Mouse (Mus musculus) intestine, postnatal 0 days (tissue): ENCODE results near the gene Gm44502. TPM values are rescaled to one million over a fixed set of nuclear protein-coding genes. Genes with fewer than 3 reads are reported as not detected.

Experiments
- ATAC-seq: fragments of 200-750 bp; cut with Nextera tagmentation; 2 replicates; pipeline ENCODE4 v1.8.0; 2017; ENCODE audit warnings: mild to moderate bottlenecking, moderate TSS enrichment, moderate library complexity
- H3K27ac ChIP-seq: fragments of 300-500 bp; sonication (generic); 2 replicates; pipeline ENCODE4 v1.5.1; 2014; ENCODE audit warnings: mild to moderate bottlenecking, low read depth, low read length, moderate library complexity
- H3K27me3 ChIP-seq: fragments of 300-500 bp; sonication (generic); replicated peaks from 2 replicates; pipeline ENCODE4 v1.6.1; 2014; ENCODE audit warnings: low read length, mixed read lengths; ENCODE audit not compliant: control insufficient read depth, insufficient read depth
- H3K36me3 ChIP-seq: fragments of 300-500 bp; sonication (generic); 2 replicates; pipeline ENCODE4 v1.6.1; 2014; ENCODE audit warnings: mild to moderate bottlenecking, moderate library complexity; ENCODE audit not compliant: control insufficient read depth, insufficient read depth
- H3K4me1 ChIP-seq: fragments of 300-500 bp; sonication (generic); replicated peaks from 2 replicates; pipeline ENCODE4 v1.6.1; 2014; ENCODE audit warnings: antibody characterized with exemption, low read length, mixed read lengths; ENCODE audit not compliant: control insufficient read depth, insufficient read depth
- H3K4me2 ChIP-seq: fragments of 300-500 bp; sonication (generic); replicated peaks from 2 replicates; pipeline ENCODE4 v1.6.1; 2014; ENCODE audit warnings: low read depth, mild to moderate bottlenecking, moderate library complexity
- H3K4me3 ChIP-seq: fragments of 300-500 bp; sonication (generic); 2 replicates; pipeline ENCODE4 v1.5.1; 2014; ENCODE audit warnings: low read depth, low read length
- H3K9ac ChIP-seq: fragments of 300-500 bp; sonication (generic); 2 replicates; pipeline ENCODE4 v1.6.1; 2014; ENCODE audit warnings: mild to moderate bottlenecking, low read depth, low read length
- H3K9me3 ChIP-seq: fragments of 300-500 bp; sonication (generic); 2 replicates; pipeline ENCODE4 v1.6.1; 2016; ENCODE audit warnings: mixed run types; ENCODE audit not compliant: control insufficient read depth
- CTCF ChIP-seq: sonication (generic); IDR thresholded peaks from 2 replicates; pipeline ENCODE4 v1.5.1; 2016; ENCODE audit warnings: low read depth, mild to moderate bottlenecking, control low read depth, antibody characterized with exemption, moderate library complexity
- WGBS: fragments of 180-500 bp; shearing (Covaris S2); extraction: QIAGEN DNeasy Blood & Tissue Kit; methylation state at CpG from one replicate; pipeline ENCODE4 v1.1.7; 2014; 5-methylcytosine and 5-hydroxymethylcytosine counted together
- polyA plus RNA-seq: library from polyadenylated mRNA; unstranded; fragments of >200 nt; fragmentation: Nextera tagmentation; extraction: Ambion mirVana; gene quantifications from 2 replicates; pipeline ENCODE4 v1.2.1, GENCODE M21; 2015

Gm44502 gene
- polyA plus RNA-seq, 1 experiment from 2014 or later: not detected

DNA sequence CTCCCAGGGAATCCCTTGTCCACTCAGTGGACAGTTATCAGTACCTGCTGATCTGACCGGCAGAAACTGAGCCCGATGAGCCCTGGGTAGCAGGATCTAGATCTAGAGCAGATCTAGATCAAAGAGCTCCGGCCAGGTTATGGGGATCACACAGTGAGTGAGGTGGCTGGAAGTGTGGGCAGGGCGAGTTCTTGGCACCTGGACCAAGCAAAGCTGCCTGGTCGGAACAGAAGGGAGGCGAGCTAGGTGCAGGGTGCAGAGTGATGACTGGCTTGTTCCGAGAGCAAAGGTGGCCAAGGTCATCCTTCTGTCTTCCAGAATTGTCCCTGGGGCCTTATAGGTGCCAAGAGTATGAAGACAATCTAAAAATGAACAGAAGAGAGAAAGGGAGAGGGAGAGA, 30.3 kb upstream of the Gm44502 start:
- H3K4me2 ChIP-seq: no peak overlapping the region
- no peaks in the 10 kb centered on the region for H3K4me1 ChIP-seq
- no peak overlapping the region for H3K4me3 ChIP-seq
- TF ChIP-seq CTCF: no peak
- H3K36me3 ChIP-seq: no peaks in the 10 kb centered on the region
- no peak for ATAC-seq
- no peaks in the 10 kb centered on the region for H3K9me3 ChIP-seq
- no peak overlapping the region for H3K9ac ChIP-seq
- peaks cover 4% of the 10 kb centered on the region; the same call in 1 of the 2 replicates for H3K27me3 ChIP-seq
- 80% methylated on average over 7 of the region's 7 CpGs for WGBS
- no peak overlapping the region for H3K27ac ChIP-seq

DNA sequence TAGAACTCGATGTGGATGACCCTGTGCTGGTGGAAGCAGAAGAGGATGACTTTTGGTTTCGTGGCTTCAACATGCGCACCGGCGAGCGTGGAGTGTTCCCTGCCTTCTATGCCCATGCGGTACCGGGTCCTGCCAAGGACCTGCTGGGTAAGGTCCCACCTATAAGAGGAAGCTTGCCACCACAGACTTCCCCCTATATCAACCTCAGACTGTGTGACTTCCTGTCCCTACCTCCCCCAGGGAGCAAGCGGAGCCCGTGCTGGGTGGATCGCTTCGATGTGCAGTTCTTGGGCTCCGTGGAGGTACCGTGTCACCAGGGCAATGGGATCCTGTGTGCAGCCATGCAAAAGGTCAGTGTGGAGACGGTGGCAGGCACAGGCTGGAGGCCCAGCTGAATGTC, 29.4 kb upstream of the Gm44502 start:
- Histone ChIP-seq H3K27ac (no peak overlapping the region), H3K27me3 (peaks cover 13% of the 10 kb centered on the region)

DNA sequence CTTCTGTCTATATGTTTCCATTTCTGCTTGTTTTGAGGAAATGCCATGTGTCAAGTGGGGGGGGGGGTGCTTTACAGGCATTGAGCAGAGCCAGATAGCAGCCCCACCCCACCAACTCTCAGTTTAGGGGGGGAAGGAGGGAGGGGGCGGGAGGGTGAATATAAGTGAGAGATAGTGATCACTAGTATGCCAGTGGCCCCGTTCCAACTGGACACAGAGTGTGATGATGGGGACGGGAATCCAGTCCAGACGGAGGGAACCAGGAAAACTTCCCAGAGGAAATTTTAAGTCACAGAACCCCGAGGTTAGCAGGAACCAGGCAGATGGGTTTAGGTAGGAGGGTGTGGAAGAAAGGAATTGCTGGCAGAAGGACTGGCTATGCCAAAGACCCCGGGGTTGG, 26.1 kb upstream of the Gm44502 start:
- H3K9ac ChIP-seq: no peak overlapping the region
- no peak for TF ChIP-seq CTCF
- no peak overlapping the region for H3K27ac ChIP-seq
- peaks cover 28% of the 10 kb centered on the region for H3K27me3 ChIP-seq
- no peak overlapping the region for H3K4me2 ChIP-seq
- WGBS: 63% methylated on average over 6 of the region's 6 CpGs
- H3K4me1 ChIP-seq: no peaks in the 10 kb centered on the region
- H3K4me3 ChIP-seq: no peak overlapping the region
- no peaks in the 10 kb centered on the region for H3K36me3 ChIP-seq
- no peak for ATAC-seq
- no peaks in the 10 kb centered on the region for H3K9me3 ChIP-seq

More for the DNA sequence above, 29.4 kb upstream of the Gm44502 start:
- Histone ChIP-seq H3K4me1 (no peaks in the 10 kb centered on the region), H3K9ac (no peak overlapping the region), H3K9me3 (no peaks in the 10 kb centered on the region), H3K4me2 (no peak overlapping the region), H3K36me3 (no peaks in the 10 kb centered on the region), H3K4me3 (no peak overlapping the region)
- no peak for ATAC-seq
- 90% methylated on average over 15 of the region's 15 CpGs for WGBS
- no peak for TF ChIP-seq CTCF

DNA sequence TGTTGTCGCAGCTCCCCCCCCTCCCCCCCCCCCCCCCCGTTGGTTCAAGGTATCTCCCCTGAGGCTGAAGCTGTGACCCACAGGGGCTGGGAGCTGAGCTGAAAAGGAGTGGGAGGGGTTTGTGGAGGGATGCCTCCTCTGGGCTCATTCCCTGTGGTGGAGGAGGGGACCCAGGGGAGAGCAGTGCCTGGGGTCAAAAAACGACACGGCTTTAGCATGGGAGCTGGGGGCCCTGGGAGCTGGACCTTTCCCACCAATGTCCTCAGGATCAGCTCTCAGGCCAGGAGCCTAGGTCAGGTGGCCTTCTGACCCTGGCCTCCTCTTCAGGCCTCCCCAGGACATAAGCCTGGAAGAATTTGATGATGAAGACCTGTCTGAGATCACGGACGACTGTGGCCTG, 25.4 kb upstream of the Gm44502 start:
- no peaks in the 10 kb centered on the region for H3K4me1 ChIP-seq
- 48% methylated on average over 4 of the region's 6 CpGs for WGBS
- ATAC-seq: no peak
- peaks cover 28% of the 10 kb centered on the region for H3K27me3 ChIP-seq
- H3K36me3 ChIP-seq: no peaks in the 10 kb centered on the region
- no peak overlapping the region for H3K4me2 ChIP-seq
- no peaks in the 10 kb centered on the region for H3K9me3 ChIP-seq
- H3K4me3 ChIP-seq: no peak overlapping the region
- H3K9ac ChIP-seq: no peak overlapping the region
- TF ChIP-seq CTCF: no peak
- H3K27ac ChIP-seq: no peak overlapping the region

DNA sequence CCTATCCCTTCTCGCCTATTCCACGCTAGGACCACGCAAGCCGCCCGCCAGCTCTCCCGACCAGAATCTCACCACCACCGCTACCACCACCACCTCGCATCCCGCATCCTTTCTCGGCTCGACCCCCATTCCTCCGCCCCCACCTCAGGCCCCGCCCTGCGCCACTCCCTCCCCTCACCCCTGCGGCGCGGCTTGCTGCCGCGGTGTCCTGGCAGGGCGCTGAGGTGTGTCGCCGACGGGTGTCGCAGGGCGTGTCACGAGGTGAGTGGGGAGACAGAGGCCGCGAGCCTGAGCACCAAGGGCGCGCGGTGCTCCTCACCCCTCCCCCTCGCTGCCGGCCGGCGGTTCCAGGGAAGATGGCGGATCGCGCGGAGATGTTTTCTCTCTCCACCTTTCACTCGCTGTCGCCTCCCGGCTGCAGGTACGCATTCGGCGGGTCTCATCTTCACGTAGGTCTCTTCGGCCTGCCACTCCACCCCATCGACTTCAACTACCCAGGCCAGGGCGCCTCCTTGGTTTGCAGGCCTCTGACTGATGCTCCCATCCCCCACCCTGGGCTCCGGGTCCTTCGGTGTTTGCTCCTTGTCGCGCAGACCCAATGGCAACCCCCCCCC, 24.5 kb upstream of the Gm44502 start, which contains the start of gene Mapk8ip2:
Gene Mapk8ip2 (plus strand): TSS at position 49 of the 614 bp plus-strand sequence.
- Histone ChIP-seq H3K36me3 (no peaks in the 10 kb centered on the region), H3K9ac (no peak within 1 kb of the TSS), H3K4me1 (no peaks in the 10 kb centered on the region), H3K4me3 (peak within 1 kb of the TSS; percentile 39), H3K9me3 (no peaks in the 10 kb centered on the region), H3K4me2 (peak within 1 kb of the TSS; percentile 69), H3K27ac (no peak within 1 kb of the TSS), H3K27me3 (peaks cover 28% of the 10 kb centered on the region)
- ATAC-seq: no peak
- WGBS: under 1% methylated on average over 50 of the region's 53 CpGs
- no peak for TF ChIP-seq CTCF

DNA sequence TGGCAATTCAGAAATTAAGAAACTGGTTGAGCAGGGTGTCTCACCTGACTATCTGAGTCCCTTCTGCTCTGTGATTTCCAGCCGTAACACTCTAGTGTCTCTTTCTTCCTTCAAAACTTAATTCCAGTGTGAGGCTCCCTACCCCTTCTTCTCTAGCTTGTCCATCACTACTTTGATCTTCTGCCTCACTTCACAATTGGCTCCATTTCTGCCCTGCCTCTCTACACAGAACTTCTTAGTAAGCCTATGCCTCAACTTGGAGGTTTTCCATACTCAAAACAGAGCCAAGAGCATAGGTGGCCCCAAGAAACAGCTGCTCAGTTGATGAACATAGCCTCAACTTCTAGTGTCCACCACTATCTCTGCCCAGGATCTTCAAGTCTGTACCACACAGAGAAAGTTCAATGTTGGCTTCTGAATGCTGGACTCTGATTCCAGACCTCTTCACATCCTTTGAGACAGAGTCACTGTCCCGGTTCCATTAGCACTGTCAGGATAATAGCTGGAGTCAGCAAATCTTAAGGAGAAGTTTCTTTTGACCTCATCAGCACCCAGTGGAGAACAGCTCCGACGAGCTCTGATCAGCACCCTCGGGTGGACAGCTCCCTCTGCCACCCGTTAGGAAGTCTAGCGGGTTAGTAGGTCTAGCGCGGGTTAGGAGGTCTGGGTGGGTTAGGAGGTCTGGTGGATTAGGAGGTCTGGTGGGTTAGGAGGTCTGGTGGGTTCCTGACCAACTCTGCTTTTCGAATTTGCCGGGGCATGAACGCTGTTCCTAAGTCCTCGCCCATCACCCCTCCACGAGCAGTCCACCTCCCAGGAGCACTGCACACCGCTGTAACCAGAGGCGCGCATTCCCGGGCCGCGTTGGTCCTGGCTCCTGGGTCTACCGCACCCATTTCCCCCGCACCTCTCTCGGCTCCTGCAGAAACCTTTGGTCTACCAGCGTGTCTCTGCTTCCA, 23.7 kb upstream of the Gm44502 start:
- peaks cover 28% of the 10 kb centered on the region for H3K27me3 ChIP-seq
- ATAC-seq: peak; percentile 63; the same call in 1 of the 2 replicates
- no peak overlapping the region for H3K9ac ChIP-seq
- TF ChIP-seq CTCF: no peak
- 6% methylated on average over 16 of the region's 24 CpGs for WGBS
- H3K27ac ChIP-seq: no peak overlapping the region
- H3K9me3 ChIP-seq: no peaks in the 10 kb centered on the region
- H3K4me2 ChIP-seq: peak overlapping the region; percentile 69
- H3K36me3 ChIP-seq: no peaks in the 10 kb centered on the region
- no peaks in the 10 kb centered on the region for H3K4me1 ChIP-seq
- peak overlapping the region; percentile 39; the same call in 1 of the 2 replicates for H3K4me3 ChIP-seq
